Comparison of ENCODE assay signal across 8 mouse cellular contexts in genomic region chr8:123041774-123042105, GRCm38 (mm10). TPM values are rescaled to one million over a fixed set of nuclear protein-coding genes. Genes with fewer than 3 reads are reported as not detected.
A peak's percentile ranks its signal among the peaks of the same experiment; 100 is the strongest.
DNase-seq lines count a peak whose midpoint lies in the region; ATAC-seq and TF ChIP-seq lines count a peak whose summit lies in the region.

No protein-coding gene starts in this region.

- H3K27ac ChIP-seq in liver, embryonic 11.5 days (ENCODE audit: low read depth, low read length): peak overlapping the region; percentile 97
- peak overlapping the region; percentile 98 for H3K27ac ChIP-seq in stomach, postnatal 0 days (replicated peaks)

- TF ChIP-seq CTCF in stomach, postnatal 0 days (IDR thresholded peaks at IDR 0.05; ENCODE audit: low read depth): no peak

- 2% methylated on average over 29 of the region's 60 CpGs for WGBS in liver, embryonic 11.5 days
- WGBS in stomach, postnatal 0 days: 0% methylated on average over 51 of the region's 60 CpGs

- H3K4me3 ChIP-seq in liver, embryonic 11.5 days (ENCODE audit: low read depth, low read length): peak overlapping the region; percentile 100
- peak overlapping the region; percentile 100 for H3K4me3 ChIP-seq in stomach, postnatal 0 days (ENCODE audit: low read depth, low read length)

- H3K36me3 ChIP-seq in liver, embryonic 11.5 days (ENCODE audit: control insufficient read depth, insufficient read depth, low read length): no peaks in the 10 kb centered on the region
- H3K36me3 ChIP-seq in stomach, postnatal 0 days (ENCODE audit: control insufficient read depth, insufficient read depth, low read length): no peaks in the 10 kb centered on the region

- H3K4me1 ChIP-seq in liver, embryonic 11.5 days (replicated peaks; ENCODE audit: control insufficient read depth, insufficient read depth, low read length): peaks cover 38% of the 10 kb centered on the region
- peaks cover 3% of the 10 kb centered on the region; the same call in 1 of the 2 replicates for H3K4me1 ChIP-seq in stomach, postnatal 0 days (replicated peaks; ENCODE audit: control insufficient read depth, insufficient read depth)

- TF ChIP-seq EP300 in stomach, postnatal 0 days (optimal IDR thresholded peaks at IDR 0.05): no peak

- no peaks in the 10 kb centered on the region for H3K27me3 ChIP-seq in liver, embryonic 11.5 days (replicated peaks; ENCODE audit: control insufficient read depth, insufficient read depth, low read length)
- no peaks in the 10 kb centered on the region for H3K27me3 ChIP-seq in stomach, postnatal 0 days (ENCODE audit: control insufficient read depth, insufficient read depth, low read length)

- peak overlapping the region; percentile 77 for H3K4me2 ChIP-seq in liver, embryonic 11.5 days
- H3K4me2 ChIP-seq in stomach, postnatal 0 days (replicated peaks; ENCODE audit: low read depth): peak overlapping the region; percentile 62

- ATAC-seq in liver, embryonic 11.5 days (replicated peaks; ENCODE audit: low FRiP score): no peak
- ATAC-seq in stomach, postnatal 0 days (ENCODE audit: low FRiP score, low TSS enrichment): no peak; the same call in 1 of the 2 replicates

- peak; percentile 51 for DNase-seq in adrenal gland, postnatal 14 days
- no peak for DNase-seq in adrenal gland, adult 8-10 months
- DNase-seq in right cerebral cortex, postnatal 14 days: peak; percentile 18
- DNase-seq in right cerebral cortex, postnatal 10 days (ENCODE audit: low spot score in 2 of 2): no peak
- DNase-seq in liver, embryonic 11.5 days (ENCODE audit: low spot score): no peak
- DNase-seq in stomach, postnatal 0 days (ENCODE audit: low spot score): no peak
- DNase-seq in adipocyte (ENCODE audit: low spot score): no peak
- DNase-seq in urinary bladder, postnatal 10 days (ENCODE audit: low spot score): no peak

- H3K9me3 ChIP-seq in liver, embryonic 11.5 days (ENCODE audit: control insufficient read depth, low read length): no peaks in the 10 kb centered on the region
- no peaks in the 10 kb centered on the region for H3K9me3 ChIP-seq in stomach, postnatal 0 days (ENCODE audit: control insufficient read depth, low read length)

- H3K9ac ChIP-seq in liver, embryonic 11.5 days (ENCODE audit: low read depth, low read length): peak overlapping the region; percentile 100
- peak overlapping the region; percentile 100 for H3K9ac ChIP-seq in stomach, postnatal 0 days (ENCODE audit: low read length)

RNA-seq across cellular contexts. Expression of gene Ankrd11, which starts 0.3 kb away (rescaled TPM):
- 90.6 and 102 TPM in 2 replicates for total RNA-seq in adrenal gland, postnatal 14 days (2021)
- total RNA-seq in adrenal gland, adult 8-10 months (2022): 100 to 1,000 TPM in 2 of 4 experiments, 10 to 100 TPM in 2; 85.8 to 116 (median 97.7) TPM
- polyA plus RNA-seq in liver, embryonic 11.5 days (2014; fragmentation: Nextera tagmentation; extraction: Ambion mirVana): 49.2 and 53.8 TPM in 2 replicates
- polyA plus RNA-seq in stomach, postnatal 0 days (2015; fragmentation: Nextera tagmentation; extraction: Ambion mirVana): 35.0 and 35.8 TPM in 2 replicates

RNA-seq across cellular contexts. Expression of gene Spg7, which starts 21.0 kb away (rescaled TPM):
- 73.2 and 79.6 TPM in 2 replicates for total RNA-seq in adrenal gland, postnatal 14 days (2021)
- total RNA-seq in adrenal gland, adult 8-10 months (2022): 100 to 1,000 TPM in 1 of 4 experiments, 10 to 100 TPM in 3; 85.0 to 103 (median 86.7) TPM
- 41.3 and 46.0 TPM in 2 replicates for polyA plus RNA-seq in liver, embryonic 11.5 days (2014; fragmentation: Nextera tagmentation; extraction: Ambion mirVana)
- 29.6 and 32.0 TPM in 2 replicates for polyA plus RNA-seq in stomach, postnatal 0 days (2015; fragmentation: Nextera tagmentation; extraction: Ambion mirVana)

Comparison
In these comparisons a context has a peak if more than half of its experiments do, and no peak if none do; other contexts are left out.
1. DNase-seq: peak in adrenal gland, postnatal 14 days (single experiment) and right cerebral cortex, postnatal 14 days (single experiment); none in adrenal gland, adult 8-10 months (single experiment), right cerebral cortex, postnatal 10 days (0 of 2), liver, embryonic 11.5 days (single experiment), stomach, postnatal 0 days (single experiment), adipocyte (single experiment) and urinary bladder, postnatal 10 days (single experiment).